Mouse (Mus musculus): ENCODE measurements at regions not wholly inside any gene's neighbourhood (a gene's known extent, or its start where the extent isn't known, plus 50 kb on each side); places are given as distances from the start of the nearest gene placed in this dataset.

DNA sequence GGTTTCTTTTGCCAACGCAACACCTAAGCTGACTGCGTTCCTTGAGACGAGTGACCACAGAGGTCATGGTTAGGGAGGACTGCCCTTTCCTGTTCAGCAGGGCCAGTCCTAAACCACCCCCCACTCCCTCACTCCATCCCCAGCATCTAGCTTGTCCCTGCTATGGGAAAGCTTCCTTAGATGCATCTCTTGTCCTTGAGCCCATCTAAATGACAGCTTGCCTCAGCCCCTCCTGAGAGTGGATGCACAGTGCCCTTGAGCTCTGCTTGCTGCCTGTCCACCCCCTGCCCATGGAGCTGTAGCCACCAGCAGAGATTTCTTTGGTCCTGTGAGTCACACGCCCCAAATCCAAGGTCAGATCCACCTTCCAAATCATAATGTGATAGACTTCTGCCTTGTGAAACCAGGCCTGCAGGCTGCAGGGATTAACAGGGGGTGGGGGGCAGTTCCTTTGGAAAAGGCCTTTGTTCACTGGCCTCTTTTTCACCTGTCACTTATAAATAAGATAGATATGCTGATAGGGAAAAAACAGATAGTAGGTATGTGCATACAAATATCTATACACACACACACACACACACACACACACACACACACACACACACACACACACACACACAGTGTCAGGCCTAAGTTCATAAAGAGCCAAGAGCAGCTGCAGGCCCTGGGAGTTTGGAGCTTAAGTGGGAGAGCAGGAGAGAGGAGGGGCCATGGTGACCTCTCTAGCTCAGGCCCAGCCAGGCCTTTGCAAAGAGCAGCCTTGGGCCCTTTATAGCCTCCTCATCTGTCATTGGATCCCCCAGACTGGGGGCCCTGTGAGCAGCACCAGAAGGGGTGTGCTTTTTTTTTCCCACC is 56.4 kb upstream of the Adra2c start:
- no peak for DNase-seq (ENCODE audit: low spot score in 2 of 2)

DNA sequence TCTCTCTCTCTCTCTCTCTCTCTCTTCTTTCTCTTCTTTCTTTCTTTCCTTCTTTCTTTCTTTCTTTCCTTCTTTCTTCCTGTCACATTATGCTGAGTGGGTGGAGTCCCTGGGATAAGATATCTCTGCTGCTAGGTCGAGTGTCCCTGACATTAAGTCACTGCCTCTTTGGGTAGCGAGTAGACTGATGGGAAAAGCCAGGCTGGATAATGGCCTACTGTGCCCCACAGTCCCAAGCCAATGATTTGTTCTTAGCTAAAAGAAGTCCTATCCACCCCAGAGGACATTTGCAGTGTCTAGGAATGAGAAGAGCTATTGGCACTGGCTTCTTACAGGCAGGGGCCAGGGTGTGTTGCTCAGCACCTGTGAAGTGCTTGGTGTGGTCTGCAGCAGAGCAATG is 61.8 kb upstream of the Adra2c start:
- no peak for DNase-seq (ENCODE audit: low spot score in 2 of 2)

DNA sequence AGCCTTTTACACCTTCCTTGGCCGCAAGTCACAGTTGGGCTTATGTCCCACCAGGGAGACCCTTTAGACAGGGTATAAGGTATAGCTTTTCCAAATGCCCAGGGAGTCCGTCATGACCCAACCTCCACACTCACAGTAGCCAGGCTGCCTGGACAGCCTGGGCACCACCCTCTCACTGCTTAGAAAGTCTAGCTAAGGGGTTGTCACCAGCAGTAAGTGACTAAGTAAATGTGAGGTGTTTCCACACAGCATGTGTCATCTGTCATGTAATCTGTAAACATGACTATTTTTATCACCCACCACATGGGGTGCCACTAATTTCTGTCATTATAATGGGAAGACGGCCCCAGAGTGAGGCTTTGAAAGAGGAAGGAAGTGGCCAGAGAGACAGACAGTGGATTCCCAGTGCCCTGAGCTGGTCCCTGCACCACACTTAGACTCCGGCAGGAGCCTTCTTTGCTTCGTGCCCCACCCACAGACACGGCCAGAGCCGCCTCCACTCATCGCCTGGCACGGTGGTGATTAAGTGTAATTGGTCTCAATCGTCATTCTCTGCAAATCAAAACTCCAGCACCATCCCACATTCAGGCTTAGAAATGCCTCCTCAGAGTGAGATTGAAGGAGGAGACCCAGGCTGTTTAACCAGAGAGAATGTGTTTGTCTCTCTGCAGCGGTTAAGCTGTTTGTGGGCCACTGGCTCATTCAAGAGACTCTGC is 62.5 kb upstream of the Adra2c start:
- peak; percentile 20 to 26 for DNase-seq (ENCODE audit: low spot score in 2 of 2)

DNA sequence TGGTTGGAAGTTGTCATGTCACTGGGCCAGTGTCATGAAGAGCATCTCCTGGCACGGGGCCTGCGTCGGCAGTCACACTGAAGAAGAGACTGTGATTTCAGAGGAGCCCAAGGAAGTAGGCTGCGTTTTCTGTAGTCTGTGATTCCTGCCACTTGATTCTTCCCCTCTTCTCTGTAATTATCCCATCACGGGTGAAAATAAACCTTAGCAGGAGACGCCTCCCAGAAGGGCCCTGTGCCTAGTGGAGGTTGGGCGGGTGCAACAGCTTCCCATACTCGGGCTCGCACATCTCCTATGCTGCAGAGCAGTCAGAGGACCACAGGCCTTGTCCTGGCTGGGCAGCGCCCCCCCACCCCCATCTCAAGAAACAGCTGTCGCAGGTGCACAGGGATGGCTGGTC is 63.1 kb upstream of the Adra2c start:
- no peak for DNase-seq (ENCODE audit: low spot score in 2 of 2)

DNA sequence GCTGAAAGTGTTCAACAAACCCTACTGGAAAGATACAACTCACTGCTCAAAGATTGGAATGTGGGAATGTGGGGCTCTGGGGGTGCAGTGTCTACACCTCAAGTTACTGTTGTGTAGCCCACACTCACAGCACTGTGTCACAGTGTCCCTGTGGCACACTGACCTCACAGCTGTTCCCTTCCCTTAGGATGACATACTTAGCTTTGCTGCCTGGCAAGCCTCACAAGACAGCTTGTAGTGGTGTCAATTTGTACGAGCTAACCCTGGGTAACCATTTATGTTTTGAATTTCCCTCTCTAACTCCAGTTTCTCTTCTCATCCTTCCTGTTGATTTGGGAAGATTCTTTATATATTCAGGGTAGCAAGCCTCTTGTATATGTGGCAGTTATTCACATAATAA is 68.8 kb upstream of the Adra2c start:
- no peak for DNase-seq (ENCODE audit: low spot score in 2 of 2)

DNA sequence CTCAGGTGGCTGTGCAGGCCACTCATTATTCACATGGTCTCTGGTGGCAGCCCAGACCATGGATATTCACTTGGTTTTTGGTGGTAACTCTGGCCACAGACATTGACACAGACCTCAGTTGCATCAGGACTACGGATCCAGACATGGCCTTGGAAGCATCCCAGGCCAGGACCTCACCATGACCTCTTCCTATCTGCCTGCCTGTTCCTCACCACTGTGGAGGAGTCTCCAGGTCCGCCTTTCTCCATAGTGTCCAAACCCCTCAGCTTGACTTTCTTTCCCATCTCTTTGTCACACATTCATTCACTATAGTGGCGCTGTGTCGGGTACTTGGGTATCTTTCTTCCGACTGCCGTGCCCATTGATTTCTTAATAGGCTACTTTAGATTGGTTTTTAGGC is 74.1 kb upstream of the Adra2c start:
- DNase-seq (ENCODE audit: low spot score in 2 of 2): no peak

DNA sequence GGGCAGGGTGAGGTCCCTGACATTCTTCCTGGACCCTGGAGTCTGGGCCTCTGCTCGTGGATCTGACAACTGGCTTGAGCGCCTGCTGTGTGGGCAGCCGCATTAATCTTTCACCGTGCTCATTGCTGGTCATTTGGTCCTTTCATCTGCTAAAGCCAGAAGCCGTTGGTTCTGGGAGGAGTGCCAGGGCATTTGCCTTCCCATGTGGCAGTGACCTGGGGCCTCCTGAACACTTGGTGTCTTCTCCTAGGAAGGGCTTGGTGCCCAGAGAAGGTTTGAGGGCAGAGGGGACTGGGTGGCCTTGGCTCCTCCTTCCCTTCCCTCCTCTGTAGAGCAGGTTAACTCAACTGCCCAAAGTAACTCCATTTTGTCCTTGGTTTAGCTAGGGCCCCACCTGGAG is 79.7 kb upstream of the Adra2c start:
- DNase-seq (ENCODE audit: low spot score in 2 of 2): no peak

DNA sequence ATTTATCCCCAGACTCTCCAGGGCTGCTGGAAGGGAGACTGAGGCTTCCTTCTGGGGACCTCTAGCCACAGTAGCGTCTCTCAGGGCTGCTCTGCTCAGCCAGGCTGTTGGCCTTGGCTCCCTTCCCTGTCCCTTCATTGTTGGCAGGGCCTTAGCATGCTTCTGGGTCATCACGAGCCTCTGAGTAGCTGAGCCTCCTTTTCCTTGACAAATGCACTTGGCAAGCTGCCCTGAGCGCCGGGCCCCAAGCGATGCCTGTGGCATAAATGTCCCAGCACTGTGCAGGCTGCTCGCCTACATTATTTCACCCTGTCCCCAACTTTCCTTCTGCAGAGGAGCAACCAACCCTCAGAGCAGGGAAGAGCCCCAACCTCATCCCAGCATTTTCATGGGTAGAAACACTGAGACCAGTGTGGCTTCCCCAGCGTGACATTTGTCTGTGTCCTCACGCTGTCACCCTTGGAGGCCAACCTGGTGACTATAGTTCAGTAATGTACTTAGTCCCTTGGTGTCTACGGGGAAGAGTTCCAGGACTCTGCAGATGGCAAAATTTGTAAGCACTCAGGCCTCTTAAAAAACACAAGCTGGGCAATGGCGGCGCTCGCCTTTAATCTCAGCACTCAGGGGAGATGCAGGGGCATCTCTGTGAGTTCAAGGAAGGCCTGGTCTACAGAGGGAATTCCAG is 83.7 kb upstream of the Lrpap1 start:
- DNase-seq (ENCODE audit: low spot score in 2 of 2): peak; percentile 59 to 68

DNA sequence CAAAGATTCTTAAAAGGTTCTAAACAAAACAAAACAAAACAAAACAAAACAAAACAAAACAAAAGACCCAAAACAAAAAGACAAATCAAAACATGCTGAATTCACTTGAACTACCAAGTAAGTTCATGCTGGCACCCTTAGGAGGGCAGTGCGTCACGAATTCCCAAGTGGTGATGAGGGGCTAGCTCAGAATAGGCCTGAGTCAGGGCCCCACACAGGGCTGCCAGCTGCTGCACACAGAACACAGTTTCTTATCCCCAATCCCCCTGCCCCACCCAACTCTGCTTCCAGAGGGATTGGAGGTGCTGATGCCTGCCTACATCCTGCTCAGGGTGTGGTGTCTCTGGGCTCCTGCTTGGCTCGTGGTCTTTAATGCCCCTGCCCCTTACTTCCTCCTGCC is 80.3 kb upstream of the Lrpap1 start:
- no peak for DNase-seq (ENCODE audit: low spot score in 2 of 2)

DNA sequence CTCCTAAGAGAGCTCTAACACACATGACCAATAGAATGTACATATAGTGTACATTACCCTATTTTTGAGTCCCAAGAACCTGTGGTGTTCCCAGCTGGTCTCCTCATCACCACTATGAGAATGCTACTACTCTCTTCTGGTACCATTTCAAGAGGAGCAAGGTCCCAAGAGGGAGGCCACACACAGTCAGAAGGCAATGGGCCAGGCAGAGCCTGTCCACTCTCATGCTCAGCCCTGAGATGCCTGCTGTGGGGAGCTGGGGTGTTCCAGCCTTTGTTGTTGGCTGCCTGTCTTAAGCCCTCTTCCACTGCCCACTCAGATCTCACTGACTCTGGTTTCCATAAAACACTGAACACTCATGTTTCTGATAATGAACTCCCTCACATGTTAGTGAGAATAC is 79.7 kb upstream of the Lrpap1 start:
- DNase-seq (ENCODE audit: low spot score in 2 of 2): no peak

DNA sequence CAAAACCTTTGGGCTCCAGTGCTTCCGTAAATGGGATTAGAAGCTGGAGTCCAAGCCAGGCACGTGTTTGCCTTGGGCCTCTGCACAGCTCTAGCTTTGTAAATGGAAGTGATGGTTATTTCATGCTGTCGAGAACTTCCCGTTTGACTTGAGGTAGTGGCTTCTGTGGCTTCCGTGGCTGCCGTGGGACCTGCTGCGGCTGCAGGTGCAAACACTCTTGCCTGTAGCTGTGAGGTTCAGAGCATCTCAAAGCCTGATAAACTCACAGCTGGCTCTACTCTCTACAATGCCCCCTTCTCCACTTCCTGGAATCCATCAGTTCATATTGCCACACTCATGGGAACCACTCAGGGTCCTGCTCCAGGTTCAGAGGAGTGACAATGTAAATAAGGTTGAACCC is 77.9 kb upstream of the Lrpap1 start:
- DNase-seq (ENCODE audit: low spot score in 2 of 2): no peak

DNA sequence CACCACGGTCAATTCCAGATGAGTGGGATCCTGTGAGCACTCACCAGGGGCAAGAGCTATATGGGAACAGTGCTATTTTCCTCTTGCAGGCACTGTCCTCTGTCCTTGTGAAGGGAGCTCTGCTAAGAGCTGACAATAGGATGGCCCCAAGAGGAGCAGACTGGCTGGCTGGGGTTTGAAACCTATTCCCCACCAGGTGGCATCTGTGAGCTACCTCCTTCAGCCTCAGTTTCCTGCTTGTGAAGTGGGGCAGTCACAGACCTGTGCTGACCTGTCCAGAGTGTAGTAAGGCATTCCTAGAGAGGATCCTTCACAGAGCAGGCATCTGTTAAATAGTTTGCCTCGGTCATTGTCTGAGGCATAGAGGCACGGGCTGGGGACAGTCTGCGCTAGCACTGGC is 71.8 kb upstream of the Lrpap1 start:
- DNase-seq (ENCODE audit: low spot score in 2 of 2): no peak

DNA sequence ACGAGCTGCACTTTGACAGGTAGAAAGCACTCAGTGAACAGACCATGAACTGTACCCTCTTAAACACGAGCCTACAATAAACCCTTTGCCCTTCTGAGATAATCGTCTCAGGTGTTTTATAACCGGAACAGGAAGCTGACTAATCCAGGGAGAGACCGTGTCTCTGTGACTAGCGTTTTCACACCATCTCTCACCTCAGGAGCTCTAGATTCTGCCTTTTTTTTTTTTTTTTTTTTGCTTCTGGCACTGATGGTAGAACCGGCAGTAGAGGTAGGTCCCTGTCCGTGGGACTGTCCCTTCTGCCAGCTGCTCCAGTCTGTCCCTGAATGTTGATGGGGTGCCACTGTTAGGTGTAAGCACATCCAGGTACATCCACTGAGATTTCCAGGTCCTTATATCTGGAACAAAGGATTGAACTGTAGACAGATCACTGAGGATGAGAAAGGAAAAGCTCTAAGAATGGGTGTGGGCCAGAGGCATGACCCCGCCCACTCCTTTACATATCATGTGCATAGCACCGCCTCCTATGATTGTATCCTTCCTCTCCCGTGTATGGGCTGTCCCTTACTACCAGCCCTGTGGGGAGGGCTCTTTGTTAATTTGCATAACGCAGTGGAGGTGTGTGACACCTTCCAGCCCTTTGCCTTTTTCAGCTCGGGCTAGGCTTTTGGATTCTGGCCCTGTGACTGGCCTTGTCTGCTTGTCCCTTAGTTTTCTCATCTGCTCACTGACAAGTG is 70.7 kb upstream of the Lrpap1 start:
- no peak for DNase-seq (ENCODE audit: low spot score in 2 of 2)

DNA sequence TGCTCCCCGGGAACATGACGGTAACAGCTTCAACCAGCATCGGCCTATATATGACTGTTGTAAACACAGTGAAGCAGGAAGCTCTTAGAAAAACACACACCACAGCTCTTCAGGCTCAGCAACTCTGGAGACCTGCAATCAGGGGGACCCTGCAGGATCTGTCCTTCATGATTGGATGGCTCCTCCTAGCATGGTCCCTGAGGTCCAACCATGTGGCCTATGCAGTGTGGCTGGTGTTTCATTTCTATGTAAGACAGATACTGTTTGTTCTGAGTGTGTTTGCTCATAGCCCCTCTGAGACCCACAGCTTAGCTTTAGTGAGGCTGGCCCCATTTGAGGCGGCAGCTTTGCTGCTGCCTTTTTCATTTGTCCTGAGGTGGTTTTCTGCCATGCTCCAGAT is 68.8 kb upstream of the Lrpap1 start:
- DNase-seq (ENCODE audit: low spot score in 2 of 2): no peak

DNA sequence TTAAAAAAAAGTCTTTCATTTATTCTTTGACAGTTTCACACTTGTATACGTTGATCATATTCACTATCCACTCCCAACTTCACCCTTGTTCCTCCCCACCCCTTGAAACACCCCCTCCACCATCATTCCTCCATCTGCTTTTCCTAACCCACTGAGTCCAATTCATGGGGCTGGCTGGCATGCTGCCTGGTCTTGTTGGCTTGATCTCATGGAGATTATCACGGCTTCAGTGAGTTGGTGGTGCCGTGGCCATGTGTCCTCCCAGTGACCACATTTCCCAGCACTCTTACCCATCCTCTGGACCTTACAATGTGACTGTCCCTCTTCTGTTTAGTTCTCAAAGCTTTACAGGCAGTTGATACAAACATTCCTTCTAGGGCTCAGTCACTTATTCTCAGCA is 65.8 kb upstream of the Lrpap1 start:
- DNase-seq (ENCODE audit: low spot score in 2 of 2): no peak

DNA sequence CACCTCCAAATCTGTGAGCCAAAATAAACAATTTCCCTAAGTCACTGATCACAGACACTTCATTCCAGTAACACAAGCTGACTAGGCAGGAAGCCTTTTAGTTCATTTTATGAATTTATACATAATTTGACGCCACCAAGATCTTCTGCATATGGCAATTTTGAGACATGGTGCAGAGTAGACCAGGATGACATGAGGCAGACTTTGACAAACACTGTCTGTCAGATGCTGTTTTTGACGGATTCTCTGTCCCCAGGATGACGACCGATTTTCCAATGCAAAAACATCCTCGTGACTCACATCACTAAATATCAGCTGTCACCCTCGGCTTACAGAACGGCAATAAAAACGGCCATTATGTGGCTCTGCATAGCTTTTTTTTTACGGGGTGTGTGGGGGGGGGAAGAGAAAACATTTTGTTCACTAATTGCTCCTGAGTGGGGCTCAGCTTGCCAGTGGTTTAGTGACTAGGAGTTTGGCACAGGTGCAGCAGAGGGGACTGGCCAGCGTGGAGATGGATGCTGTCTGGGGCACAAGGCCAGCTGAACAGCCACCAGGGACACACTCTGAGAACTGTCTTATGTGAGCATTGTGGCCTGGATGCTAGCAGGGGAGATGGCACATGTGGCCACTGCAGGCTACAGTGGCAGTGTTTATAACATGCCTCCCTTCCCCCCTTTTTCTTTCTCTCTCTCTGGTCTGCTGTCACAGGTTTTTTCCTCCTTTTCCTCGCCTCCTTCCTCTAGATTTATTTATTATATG is 65.0 kb upstream of the Lrpap1 start:
- no peak for DNase-seq (ENCODE audit: low spot score in 2 of 2)

DNA sequence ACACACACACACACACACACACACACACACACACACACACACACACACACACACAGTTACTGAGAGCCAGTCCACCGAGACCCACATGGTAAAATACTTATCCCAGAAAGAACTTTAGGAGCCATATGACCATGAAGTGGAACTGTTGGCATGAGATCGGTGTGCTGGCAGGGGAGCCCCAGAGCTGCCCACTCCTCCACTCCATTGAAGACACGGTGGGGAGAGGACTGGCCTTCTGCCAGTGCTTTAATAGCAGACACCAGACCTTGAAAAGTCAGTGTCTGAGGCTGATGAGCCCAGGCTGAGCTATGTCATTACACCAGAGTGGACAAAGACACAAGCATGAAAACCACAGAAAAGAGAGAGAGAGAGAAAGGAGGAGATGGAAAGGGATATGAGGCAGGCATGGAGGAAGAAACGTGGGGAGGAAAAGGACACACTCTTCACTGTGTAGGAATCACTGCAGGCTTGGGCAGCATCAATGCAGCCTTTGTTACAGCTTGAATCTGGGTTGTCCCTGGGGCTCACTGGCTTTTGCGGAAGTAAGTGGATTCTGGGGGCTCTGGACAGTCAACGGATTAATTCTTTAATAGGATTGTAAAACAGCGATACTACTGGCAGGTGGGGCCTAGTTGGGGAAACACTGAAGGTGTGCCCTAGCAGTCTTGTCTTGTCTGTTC is 64.2 kb upstream of the Lrpap1 start:
- DNase-seq (ENCODE audit: low spot score in 2 of 2): no peak

DNA sequence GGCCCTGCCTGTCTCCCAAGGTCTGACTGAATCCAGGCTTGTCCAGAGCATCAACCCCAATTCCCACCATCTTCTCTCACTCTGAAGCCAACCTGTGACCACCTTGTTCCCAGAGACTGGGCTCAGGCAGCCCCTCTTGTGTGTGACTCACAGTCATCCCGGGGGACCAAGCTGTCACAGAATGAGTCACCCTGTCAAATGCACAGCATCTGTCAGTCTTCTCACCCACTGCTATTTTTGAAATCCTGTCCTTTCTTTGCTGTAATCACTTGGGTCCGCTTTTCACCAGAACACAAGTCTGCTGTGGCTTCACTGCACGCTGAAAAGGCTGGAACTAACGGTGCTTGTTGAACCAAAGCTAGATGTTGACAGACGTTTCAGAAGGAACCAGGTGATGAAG is 63.3 kb upstream of the Lrpap1 start:
- DNase-seq (ENCODE audit: low spot score in 2 of 2): peak in 1 of 2 experiments; percentile 10

DNA sequence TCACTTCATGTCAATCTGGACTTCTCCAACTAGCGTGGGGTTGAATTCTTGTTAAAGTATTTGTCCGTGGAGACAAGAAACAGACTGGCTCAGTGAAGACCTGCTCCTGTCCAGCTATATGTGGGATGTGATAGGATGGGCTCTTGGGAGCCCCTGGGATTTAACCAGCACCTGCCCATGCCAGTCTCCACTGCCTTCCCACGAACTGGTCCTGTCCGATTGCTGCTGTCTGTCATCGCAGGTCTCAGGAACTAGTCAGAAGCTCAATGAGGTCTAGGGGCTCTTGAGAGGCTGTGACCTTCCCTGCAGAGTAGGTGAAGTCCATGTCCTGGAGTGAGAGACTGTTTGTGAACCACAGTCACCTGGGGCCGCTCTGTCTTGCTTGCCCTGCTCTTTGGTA is 62.8 kb upstream of the Lrpap1 start:
- DNase-seq (ENCODE audit: low spot score in 2 of 2): no peak

DNA sequence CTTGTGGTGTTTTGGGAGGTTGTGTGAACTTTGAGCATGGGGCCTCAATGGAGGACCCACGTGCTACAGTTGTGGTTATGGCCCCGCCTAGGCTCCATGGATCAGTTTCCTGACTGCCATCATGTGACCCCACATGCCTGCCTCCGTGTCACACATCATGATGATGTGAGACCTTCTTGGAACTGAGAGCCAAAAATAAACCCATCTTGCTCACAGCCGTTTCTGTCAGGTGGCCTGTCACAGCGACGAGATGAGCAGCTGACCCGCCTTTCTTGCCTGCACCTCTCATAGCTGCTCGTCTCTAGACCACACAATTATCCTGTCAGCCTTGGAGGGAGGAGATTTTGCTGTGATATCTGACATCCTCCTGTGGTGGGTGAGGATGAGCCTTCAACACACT is 60.4 kb upstream of the Lrpap1 start:
- DNase-seq (ENCODE audit: low spot score in 2 of 2): no peak

DNA sequence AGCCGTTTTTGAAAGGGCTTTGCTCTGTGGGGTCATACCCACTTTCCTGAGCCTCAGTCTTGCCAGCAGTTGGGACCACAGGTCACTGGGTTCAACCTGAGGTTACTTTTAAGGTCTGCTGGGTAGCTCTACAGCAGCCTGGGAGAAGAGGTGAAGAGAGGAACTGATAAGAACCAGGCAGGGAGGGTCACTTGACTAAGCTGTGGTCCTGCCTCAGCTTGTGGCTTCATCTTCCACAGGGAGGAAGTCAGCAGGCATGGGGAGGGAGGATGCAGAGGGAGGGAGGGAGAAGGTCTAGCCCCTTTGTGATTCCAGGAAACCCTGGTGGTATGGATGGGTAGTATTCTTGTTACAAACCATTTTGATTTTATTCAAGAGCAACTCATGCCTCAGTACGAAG is 59.9 kb upstream of the Lrpap1 start:
- no peak for DNase-seq (ENCODE audit: low spot score in 2 of 2)

All from right cerebral cortex, postnatal 36 days (tissue).